Mouse (Mus musculus) kidney, adult 2 months (tissue): ENCODE measurements around the gene 1110051M20Rik. TPM values are rescaled to one million over a fixed set of nuclear protein-coding genes. Genes with fewer than 3 reads are reported as not detected.

Source experiments
- DNase-seq: peaks from one replicate; pipeline ENCODE4 v3.0.0; 2021
- H3K27ac ChIP-seq: fragments of 200-500 bp; 2 replicates; pipeline ENCODE4 v1.5.1; 2012; ENCODE audit warnings: low read depth, low read length, control low read depth, inconsistent platforms; ENCODE audit not compliant: insufficient read depth
- H3K27me3 ChIP-seq: fragments of 200-500 bp; replicated peaks from 2 replicates; pipeline ENCODE4 v1.6.1; 2012; ENCODE audit warnings: mild to moderate bottlenecking, moderate library complexity, low read length, inconsistent platforms; ENCODE audit not compliant: control insufficient read depth, insufficient read depth
- H3K36me3 ChIP-seq: fragments of 200-500 bp; 2 replicates; pipeline ENCODE4 v1.6.1; 2012; ENCODE audit warnings: mild to moderate bottlenecking, moderate library complexity, low read length, inconsistent platforms; ENCODE audit not compliant: control insufficient read depth, insufficient read depth
- H3K4me1 ChIP-seq: fragments of 200-500 bp; 2 replicates; pipeline ENCODE4 v1.6.1; 2011; ENCODE audit warnings: low read length; ENCODE audit not compliant: control insufficient read depth, insufficient read depth
- H3K4me3 ChIP-seq: fragments of 200-500 bp; 2 replicates; pipeline ENCODE4 v1.5.1; 2011; ENCODE audit warnings: mild to moderate bottlenecking, low read depth, low read length, control low read depth; ENCODE audit not compliant: insufficient read depth
- CTCF ChIP-seq: fragments of 200-500 bp; conservative IDR thresholded peaks from 2 replicates; pipeline ENCODE4 v1.5.1; 2011; ENCODE audit warnings: low read depth, mild to moderate bottlenecking, control low read depth, low read length, moderate library complexity, mixed read lengths; ENCODE audit not compliant: insufficient read depth, insufficient read length
- POLR2A ChIP-seq: fragments of 200-500 bp; IDR thresholded peaks from one replicate; pipeline ENCODE4 v1.6.1; 2011; ENCODE audit warnings: low read depth, low read length, control low read depth
- WGBS: fragments of 180-500 bp; shearing (Covaris S2); methylation state at CpG from one replicate; pipeline ENCODE4 v1.1.7; 2018; 5-methylcytosine and 5-hydroxymethylcytosine counted together
- polyA plus RNA-seq: library from polyadenylated mRNA; depleted of rRNA; stranded (reverse); fragments of >200 nt; gene quantifications from 2 replicates; pipeline ENCODE4 v1.2.3, GENCODE M21; 2012

Gene 1110051M20Rik
- polyA plus RNA-seq, 1 experiment, result 36.7 TPM

- TF ChIP-seq CTCF (no peak), POLR2A (no peak)
- Histone ChIP-seq H3K27ac (no peak overlapping the region), H3K4me1 (no peaks in the 10 kb centered on the region), H3K27me3 (no peaks in the 10 kb centered on the region), H3K36me3 (no peaks in the 10 kb centered on the region), H3K4me3 (no peak overlapping the region)
- WGBS, result 97% methylated on average over 4 of the region's 4 CpGs
- no peak for DNase-seq
Observed at GRCm38 (mm10) chr2:91405071-91405470, 39.4 kb downstream of the 1110051M20Rik start.

- no peak overlapping the region for H3K4me3 ChIP-seq
- H3K27ac ChIP-seq, result no peak overlapping the region
- H3K4me1 ChIP-seq, result no peaks in the 10 kb centered on the region
- DNase-seq, result no peak
- 77% methylated on average over 2 of the region's 2 CpGs for WGBS
- H3K27me3 ChIP-seq, result no peaks in the 10 kb centered on the region
- TF ChIP-seq CTCF (no peak), POLR2A (no peak)
- H3K36me3 ChIP-seq, result no peaks in the 10 kb centered on the region
Observed at GRCm38 (mm10) chr2:91399727-91400126, 44.8 kb downstream of the 1110051M20Rik start.

GRCm38 (mm10) chr2:91399168-91399567 is 45.3 kb downstream of the 1110051M20Rik start:
- DNase-seq, result no peak
- Histone ChIP-seq H3K27me3 (no peaks in the 10 kb centered on the region), H3K36me3 (no peaks in the 10 kb centered on the region), H3K27ac (no peak overlapping the region), H3K4me1 (no peaks in the 10 kb centered on the region), H3K4me3 (no peak overlapping the region)
- TF ChIP-seq POLR2A (no peak), CTCF (no peak)
- 43% methylated on average over 3 of the region's 3 CpGs for WGBS

GRCm38 (mm10) chr2:91394078-91394477 is 50.4 kb downstream of the 1110051M20Rik start:
- no peaks in the 10 kb centered on the region for H3K27me3 ChIP-seq
- H3K4me1 ChIP-seq, result no peaks in the 10 kb centered on the region
- peak; percentile 48 for DNase-seq
- TF ChIP-seq POLR2A (no peak), CTCF (no peak)
- H3K27ac ChIP-seq, result no peak overlapping the region
- no peak overlapping the region for H3K4me3 ChIP-seq
- H3K36me3 ChIP-seq, result no peaks in the 10 kb centered on the region
- WGBS, result 53% methylated on average over 4 of the region's 4 CpGs

- no peak for DNase-seq
- 88% methylated on average over 3 of the region's 3 CpGs for WGBS
Observed at GRCm38 (mm10) chr2:91388738-91389137, 55.8 kb downstream of the 1110051M20Rik start.

GRCm38 (mm10) chr2:91388281-91388680 is 56.2 kb downstream of the 1110051M20Rik start:
- WGBS, result 75% methylated on average over 3 of the region's 3 CpGs
- H3K27ac ChIP-seq, result no peak overlapping the region
- no peak for DNase-seq
- H3K4me1 ChIP-seq, result peaks cover 9% of the 10 kb centered on the region; the same call in 1 of the 2 replicates
- no peak overlapping the region for H3K4me3 ChIP-seq
- TF ChIP-seq POLR2A (no peak), CTCF (no peak)
- no peaks in the 10 kb centered on the region for H3K27me3 ChIP-seq
- H3K36me3 ChIP-seq, result no peaks in the 10 kb centered on the region

More at GRCm38 (mm10) chr2:91388738-91389137, 55.8 kb downstream of the 1110051M20Rik start:
- peaks cover 9% of the 10 kb centered on the region; the same call in 1 of the 2 replicates for H3K4me1 ChIP-seq
- no peaks in the 10 kb centered on the region for H3K27me3 ChIP-seq
- TF ChIP-seq POLR2A, result no peak
- TF ChIP-seq CTCF, result no peak
- H3K4me3 ChIP-seq, result no peak overlapping the region
- H3K36me3 ChIP-seq, result no peaks in the 10 kb centered on the region
- no peak overlapping the region for H3K27ac ChIP-seq

GRCm38 (mm10) chr2:91387287-91387958 is 57.1 kb downstream of the 1110051M20Rik start:
- no peaks in the 10 kb centered on the region for H3K36me3 ChIP-seq
- H3K27me3 ChIP-seq, result no peaks in the 10 kb centered on the region
- no peak overlapping the region for H3K27ac ChIP-seq
- WGBS, result 78% methylated on average over 6 of the region's 6 CpGs
- no peak overlapping the region for H3K4me3 ChIP-seq
- peak; percentile 37 for DNase-seq
- TF ChIP-seq POLR2A, result no peak
- no peak for TF ChIP-seq CTCF
- H3K4me1 ChIP-seq, result peaks cover 9% of the 10 kb centered on the region; the same call in 1 of the 2 replicates
